Mouse (Mus musculus) testis, adult 2 months (tissue): ENCODE data around the gene Foxn3.

ENCODE experiments used
- CTCF ChIP-seq: fragments of 200-500 bp; IDR thresholded peaks from 2 replicates; pipeline ENCODE4 v1.5.1; 2012; ENCODE audit warnings: low read depth, mild to moderate bottlenecking, inconsistent platforms, low read length, moderate library complexity; ENCODE audit not compliant: control insufficient read depth, insufficient read depth, insufficient replicate concordance
- POLR2A ChIP-seq: fragments of 200-500 bp; IDR thresholded peaks from 2 replicates; pipeline ENCODE4 v1.6.1; 2012; ENCODE audit warnings: low read depth, mild to moderate bottlenecking, inconsistent platforms, low read length, moderate library complexity; ENCODE audit not compliant: control insufficient read depth

DNA sequence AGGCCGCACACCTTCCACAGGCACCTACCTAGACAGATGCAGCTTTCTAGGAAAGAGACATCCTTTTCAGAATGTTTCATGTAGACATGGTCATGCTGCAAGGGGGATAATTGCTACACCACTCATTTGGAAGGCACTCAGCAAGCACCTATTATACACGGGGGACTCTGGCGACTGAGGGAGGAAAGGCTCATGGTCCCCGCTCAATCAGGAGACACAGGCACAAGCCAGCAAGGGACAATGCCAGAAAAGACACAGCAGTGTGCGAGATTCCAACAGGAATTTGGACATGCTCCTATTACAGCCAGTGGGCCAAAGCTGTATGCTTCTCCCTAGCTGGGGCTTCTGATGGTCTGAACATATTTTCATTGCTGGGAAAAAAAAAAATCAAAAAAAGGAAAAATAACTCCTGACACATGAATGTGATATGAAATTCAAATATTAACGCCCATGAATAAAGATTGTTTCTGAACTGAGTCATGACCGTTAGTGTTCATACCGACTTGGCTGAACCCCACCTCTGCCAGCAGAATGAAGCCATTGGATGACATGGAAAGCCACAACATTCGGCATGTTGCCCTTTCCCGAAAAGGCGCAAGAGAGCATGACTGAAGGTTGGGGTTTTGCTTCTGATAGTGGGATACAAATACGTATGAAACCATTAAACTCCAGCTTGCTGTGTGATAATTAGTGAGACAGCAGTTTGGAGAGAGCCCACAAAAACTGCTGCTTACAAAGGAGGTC lies 299.6 kb downstream of the Foxn3 start:
- no peak for TF ChIP-seq CTCF
- TF ChIP-seq POLR2A = no peak
